Mouse (Mus musculus) lung, adult 2 months (tissue): ENCODE data around the gene Lman2. TPM values are rescaled to one million over a fixed set of nuclear protein-coding genes. Genes with fewer than 3 reads are reported as not detected.

Experiments
- DNase-seq: peaks from one replicate; pipeline ENCODE4 v3.0.0; 2022
- H3K4me1 ChIP-seq: fragments of 200-500 bp; 2 replicates; pipeline ENCODE4 v1.6.1; 2011; ENCODE audit warnings: low read length; ENCODE audit not compliant: control insufficient read depth, insufficient read depth
- H3K4me3 ChIP-seq: fragments of 200-500 bp; replicated peaks from 2 replicates; pipeline ENCODE3; 2011; ENCODE audit warnings: low read depth, mild to moderate bottlenecking, control low read depth, low read length; ENCODE audit errors: extremely low read depth
- CTCF ChIP-seq: fragments of 200-500 bp; IDR thresholded peaks from 2 replicates; pipeline ENCODE4 v1.5.1; 2011; ENCODE audit warnings: mild to moderate bottlenecking, low read length, control low read depth; ENCODE audit not compliant: insufficient read depth
- POLR2A ChIP-seq: fragments of 200-500 bp; IDR thresholded peaks from 2 replicates; pipeline ENCODE4 v1.6.1; 2011; ENCODE audit warnings: low read depth, mild to moderate bottlenecking, control low read depth, low read length, borderline replicate concordance; ENCODE audit errors: extremely low read depth
- WGBS: fragments of 180-500 bp; shearing (Covaris S2); methylation state at CpG from one replicate; pipeline ENCODE4 v1.1.7; 2018; 5-methylcytosine and 5-hydroxymethylcytosine counted together
- polyA plus RNA-seq: library from polyadenylated mRNA; depleted of rRNA; stranded (reverse); fragments of >200 nt; gene quantifications from 2 replicates; pipeline ENCODE4 v1.2.3, GENCODE M21; 2012; rRNA removed

Gene Lman2
- 76.2 and 80.8 TPM in 2 replicates for polyA plus RNA-seq

GRCm38 (mm10) chr13:55362453-55363060 lies at the start of gene Lman2:
Lman2 (minus strand) TSS chr13:55362783.
- Histone ChIP-seq H3K4me1 (no peaks in the 10 kb centered on the region; the same call in 1 of the 2 replicates), H3K4me3 (peak within 1 kb of the TSS; percentile 94)
- peak; percentile 96 for DNase-seq
- peak; percentile 65; the same call in 1 of the 2 replicates for TF ChIP-seq POLR2A
- no peak for TF ChIP-seq CTCF
- WGBS = under 1% methylated on average over 35 of the region's 35 CpGs

- DNase-seq = no peak
- Histone ChIP-seq H3K4me1 (no peaks in the 10 kb centered on the region; the same call in 1 of the 2 replicates), H3K4me3 (no peak overlapping the region)
- 71% methylated on average over 7 of the region's 7 CpGs for WGBS
- no peak for TF ChIP-seq POLR2A
Measured at GRCm38 (mm10) chr13:55411826-55412225, 49.2 kb upstream of the Lman2 start.

GRCm38 (mm10) chr13:55408546-55409120 lies 46.0 kb upstream of the Lman2 start:
- no peak for TF ChIP-seq CTCF
- no peak for TF ChIP-seq POLR2A
- no peak for DNase-seq
- 82% methylated on average over 19 of the region's 19 CpGs for WGBS
- H3K4me3 ChIP-seq = no peak overlapping the region
- H3K4me1 ChIP-seq = no peaks in the 10 kb centered on the region

GRCm38 (mm10) chr13:55407341-55407740 lies 44.8 kb upstream of the Lman2 start:
- no peak for TF ChIP-seq CTCF
- TF ChIP-seq POLR2A = no peak
- no peak for DNase-seq
- 86% methylated on average over 4 of the region's 4 CpGs for WGBS

GRCm38 (mm10) chr13:55405783-55406390 lies 43.3 kb upstream of the Lman2 start:
- DNase-seq = no peak
- Histone ChIP-seq H3K4me3 (no peak overlapping the region), H3K4me1 (no peaks in the 10 kb centered on the region)
- no peak for TF ChIP-seq POLR2A
- no peak for TF ChIP-seq CTCF
- WGBS = 62% methylated on average over 13 of the region's 13 CpGs

More at GRCm38 (mm10) chr13:55407341-55407740, 44.8 kb upstream of the Lman2 start:
- H3K4me3 ChIP-seq = no peak overlapping the region
- no peaks in the 10 kb centered on the region for H3K4me1 ChIP-seq

- peak; percentile 70 for DNase-seq
- WGBS = 8% methylated on average over 11 of the region's 11 CpGs
Measured at GRCm38 (mm10) chr13:55404853-55405782, 42.5 kb upstream of the Lman2 start.

DNA sequence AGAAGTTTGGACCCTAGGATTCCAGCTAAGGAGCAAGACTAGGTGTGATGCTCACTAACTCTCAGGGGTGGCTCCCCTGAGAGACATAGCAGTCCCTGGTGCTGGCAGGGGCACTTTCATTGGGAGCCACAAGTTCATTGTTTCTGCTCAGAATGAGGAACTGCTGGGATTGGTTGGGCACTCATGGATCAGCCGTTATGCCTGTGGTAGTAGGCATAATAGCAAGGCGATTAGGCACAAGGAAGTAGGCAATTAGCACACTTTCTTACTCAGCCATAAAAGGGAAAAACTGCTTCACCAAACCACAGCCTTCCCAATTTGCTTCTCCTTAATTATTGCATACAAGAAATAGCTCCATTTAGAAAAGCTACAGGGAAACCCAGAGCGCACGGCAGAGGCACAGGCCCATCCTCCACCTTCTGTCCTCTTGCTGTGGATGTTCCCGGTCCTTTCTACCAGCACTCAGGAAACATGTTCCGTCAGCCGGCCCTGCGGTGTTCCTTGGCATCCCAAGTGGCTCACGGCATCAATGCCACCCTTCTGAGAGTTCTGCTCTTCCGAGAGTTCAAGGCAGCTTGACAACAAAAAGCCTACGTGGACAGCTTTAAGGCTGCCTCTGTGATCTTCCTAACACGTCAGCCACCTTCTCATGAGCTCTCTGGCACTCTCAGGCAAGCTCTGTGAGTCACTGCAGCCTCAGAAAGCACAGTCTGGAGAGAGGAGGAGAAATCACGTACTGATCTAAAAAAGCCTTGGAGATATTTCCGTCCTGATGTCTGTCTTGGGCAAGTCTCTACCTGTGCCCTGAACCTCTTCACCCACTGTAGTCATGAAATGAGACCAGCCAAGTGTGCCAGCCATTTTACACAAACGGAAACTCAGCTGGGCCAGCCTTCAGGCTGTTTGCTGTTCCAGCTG lies 41.6 kb upstream of the Lman2 start:
- Histone ChIP-seq H3K4me3 (no peak overlapping the region), H3K4me1 (no peaks in the 10 kb centered on the region)
- DNase-seq = no peak
- 60% methylated on average over 15 of the region's 15 CpGs for WGBS
- TF ChIP-seq CTCF = no peak
- TF ChIP-seq POLR2A = no peak

More at GRCm38 (mm10) chr13:55404853-55405782, 42.5 kb upstream of the Lman2 start:
- peak; percentile 87 for TF ChIP-seq CTCF
- no peak for TF ChIP-seq POLR2A
- no peak overlapping the region for H3K4me3 ChIP-seq
- H3K4me1 ChIP-seq = no peaks in the 10 kb centered on the region

DNA sequence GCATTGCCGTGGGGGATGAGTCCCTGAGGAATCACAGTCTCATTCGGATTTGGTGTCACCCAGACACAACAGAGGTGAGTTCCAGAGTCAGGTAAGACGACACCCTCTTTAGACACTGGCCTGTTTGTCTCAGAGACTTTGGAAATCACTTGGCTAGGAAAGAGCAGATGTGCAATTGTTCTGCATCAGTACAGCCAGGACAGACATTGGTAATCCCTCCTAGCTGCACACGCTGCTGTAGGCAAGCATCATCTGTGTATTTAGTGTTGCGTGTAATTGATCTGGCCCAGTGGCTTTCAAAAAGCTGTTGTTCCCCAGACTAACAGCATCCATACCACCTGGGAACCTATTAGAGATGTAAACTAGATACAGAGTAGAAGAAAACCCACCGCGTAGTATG lies 40.7 kb upstream of the Lman2 start:
- H3K4me3 ChIP-seq = no peak overlapping the region
- no peak for DNase-seq
- 74% methylated on average over 7 of the region's 7 CpGs for WGBS
- no peaks in the 10 kb centered on the region for H3K4me1 ChIP-seq
- TF ChIP-seq POLR2A = no peak
- TF ChIP-seq CTCF = no peak
